Mouse (Mus musculus) liver, embryonic 12.5 days (tissue): ENCODE measurements around the gene Tmtc1. TPM values are rescaled to one million over a fixed set of nuclear protein-coding genes. Genes with fewer than 3 reads are reported as not detected.

Experiments used
- ATAC-seq: fragments of 200-750 bp; cut with Nextera tagmentation; 2 replicates; pipeline ENCODE4 v1.8.0; 2017; ENCODE audit warnings: moderate number of reproducible peaks, mild to moderate bottlenecking, moderate library complexity
- H3K27ac ChIP-seq: fragments of 300-500 bp; sonication (generic); 2 replicates; pipeline ENCODE4 v1.5.1; 2016; ENCODE audit warnings: mild to moderate bottlenecking
- H3K27me3 ChIP-seq: fragments of 300-500 bp; sonication (generic); replicated peaks from 2 replicates; pipeline ENCODE4 v1.6.1; 2016; ENCODE audit warnings: mild to moderate bottlenecking, moderate library complexity
- H3K36me3 ChIP-seq: fragments of 300-500 bp; sonication (generic); 2 replicates; pipeline ENCODE4 v1.6.1; 2016; ENCODE audit warnings: mild to moderate bottlenecking, moderate library complexity
- H3K4me1 ChIP-seq: fragments of 300-500 bp; sonication (generic); 2 replicates; pipeline ENCODE4 v1.6.1; 2016
- H3K4me2 ChIP-seq: fragments of 300-500 bp; sonication (generic); 2 replicates; pipeline ENCODE4 v1.6.1; 2016; ENCODE audit warnings: mild to moderate bottlenecking, moderate library complexity
- H3K4me3 ChIP-seq: fragments of 300-500 bp; sonication (generic); 2 replicates; pipeline ENCODE4 v1.5.1; 2016; ENCODE audit warnings: mild to moderate bottlenecking, moderate library complexity
- H3K9ac ChIP-seq: fragments of 300-500 bp; sonication (generic); 2 replicates; pipeline ENCODE4 v1.6.1; 2016; ENCODE audit warnings: mild to moderate bottlenecking, moderate library complexity
- H3K9me3 ChIP-seq: fragments of 300-500 bp; sonication (generic); replicated peaks from 2 replicates; pipeline ENCODE4 v1.6.1; 2016; ENCODE audit warnings: mild to moderate bottlenecking, moderate library complexity
- WGBS: fragments of 180-500 bp; shearing (Covaris S2); methylation state at CpG from one replicate; pipeline ENCODE4 v1.1.7; 2016; ENCODE audit not compliant: insufficient replicate concordance; 5-methylcytosine and 5-hydroxymethylcytosine counted together
- polyA plus RNA-seq: library from polyadenylated mRNA; unstranded; fragments of >200 nt; fragmentation: Nextera tagmentation; extraction: Ambion mirVana; gene quantifications from 2 replicates; pipeline ENCODE4 v1.2.1, GENCODE M21; 2016

Gene Tmtc1
- polyA plus RNA-seq: 0.26 and 0.36 TPM in 2 replicates

DNA sequence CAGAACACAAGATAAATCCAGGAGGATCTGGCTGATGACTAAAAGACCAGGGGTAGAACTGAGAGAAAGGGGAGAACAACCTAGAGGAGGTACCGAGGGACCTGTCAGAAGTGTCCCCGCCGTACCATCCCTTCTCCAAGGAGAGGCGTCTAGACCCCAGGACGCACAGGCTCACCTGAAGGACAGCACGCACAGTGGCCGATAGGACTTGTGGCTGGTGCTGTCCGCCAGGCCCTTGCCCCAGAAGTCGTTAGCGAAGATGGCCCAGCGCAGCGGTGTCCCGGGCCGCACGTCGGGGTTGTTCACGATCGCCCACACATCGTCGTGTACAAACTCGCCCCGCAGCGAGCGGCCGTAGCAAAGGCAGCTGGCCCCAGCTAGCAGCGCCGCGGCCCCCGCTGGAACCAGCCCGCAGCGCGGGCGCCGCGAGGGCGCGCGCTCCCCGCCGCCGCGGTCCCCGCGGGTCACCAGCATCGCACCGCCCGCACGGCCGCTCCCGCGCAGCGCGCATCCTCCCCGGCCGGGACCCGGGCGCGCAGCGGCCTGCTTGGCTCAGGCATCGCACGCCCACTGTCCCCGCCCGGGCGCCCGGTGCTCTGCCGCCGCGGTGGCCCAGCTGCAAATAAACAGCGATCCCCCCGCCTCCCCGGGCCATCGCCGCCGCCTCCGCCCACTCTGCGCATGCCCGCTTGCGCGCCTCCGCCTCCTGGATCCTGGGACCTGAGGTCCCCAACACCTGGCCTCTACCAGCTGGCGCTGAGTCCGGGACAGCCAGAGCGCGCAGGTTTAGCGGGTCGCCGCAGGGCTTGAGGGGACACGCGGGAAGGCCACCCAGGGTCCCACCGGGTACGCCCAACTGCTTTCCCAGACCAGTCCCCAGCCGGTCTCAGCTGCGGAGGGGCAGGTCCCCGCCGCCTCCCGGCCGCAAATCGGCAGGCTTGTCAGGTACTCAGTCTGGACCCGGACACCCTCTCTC lies at the start of gene Tmtc1:
Tmtc1 (minus strand) TSS at position 664 of the 976 bp plus-strand sequence.
- 1% methylated on average over 99 of the region's 99 CpGs for WGBS
- H3K9ac ChIP-seq: 0 out of 2 replicates have a peak within 1 kb of the TSS, but pooled peaks have one; percentile 18
- H3K27me3 ChIP-seq: peaks cover 77% of the 10 kb centered on the region
- no peaks in the 10 kb centered on the region for H3K36me3 ChIP-seq
- peaks cover 24% of the 10 kb centered on the region for H3K4me1 ChIP-seq
- peak within 1 kb of the TSS; percentile 81 for H3K4me2 ChIP-seq
- H3K4me3 ChIP-seq: peak within 1 kb of the TSS; percentile 62
- H3K27ac ChIP-seq: no peak within 1 kb of the TSS
- peak; percentile 70 for ATAC-seq
- H3K9me3 ChIP-seq: no peaks in the 10 kb centered on the region

DNA sequence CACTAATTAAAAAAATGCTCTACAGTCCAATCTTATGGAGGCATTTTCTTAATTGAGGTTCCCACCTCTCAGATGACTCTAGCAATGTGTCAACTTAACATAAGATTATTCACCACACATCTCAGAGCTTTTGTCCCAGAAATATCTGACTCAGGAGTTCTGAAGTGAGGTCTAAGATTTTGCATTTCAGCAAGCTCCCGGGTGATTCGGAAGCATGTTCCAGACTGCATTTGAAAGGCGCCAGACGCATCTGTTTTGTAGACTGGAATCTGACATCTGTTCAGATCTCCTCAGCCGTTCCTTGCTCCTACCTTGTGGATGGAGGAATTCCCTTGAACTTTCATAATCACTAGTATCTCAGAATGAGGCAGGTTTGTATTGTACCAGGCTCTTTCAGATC lies 47.7 kb upstream of the Tmtc1 start:
- Histone ChIP-seq H3K4me2 (no peak overlapping the region), H3K4me1 (no peaks in the 10 kb centered on the region), H3K27me3 (peaks cover 11% of the 10 kb centered on the region; the same call in 1 of the 2 replicates), H3K4me3 (no peak overlapping the region), H3K9me3 (no peaks in the 10 kb centered on the region), H3K9ac (no peak overlapping the region), H3K27ac (no peak overlapping the region), H3K36me3 (no peaks in the 10 kb centered on the region)
- WGBS: 80% methylated on average over 5 of the region's 5 CpGs
- no peak for ATAC-seq

DNA sequence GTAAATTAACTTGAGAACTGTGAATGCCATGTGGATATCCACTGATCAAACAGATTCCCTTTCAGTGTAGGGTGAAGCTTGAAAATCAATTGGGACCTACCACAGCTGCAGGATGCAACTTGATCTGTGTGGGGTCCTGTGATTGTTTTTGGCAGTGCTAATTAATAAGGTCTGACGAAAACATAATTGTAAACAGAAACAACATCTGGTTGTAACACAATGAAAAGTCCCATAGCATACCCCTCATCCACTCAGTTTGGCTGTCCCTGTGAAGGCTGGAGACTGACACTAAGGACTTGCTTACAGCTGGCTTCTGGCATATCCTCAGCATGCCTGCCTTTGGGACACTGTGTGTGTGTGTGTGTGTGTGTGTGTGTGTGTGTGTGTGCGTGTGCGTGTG lies 42.6 kb upstream of the Tmtc1 start:
- 64% methylated on average over 2 of the region's 3 CpGs for WGBS
- H3K4me3 ChIP-seq: no peak overlapping the region
- H3K27ac ChIP-seq: no peak overlapping the region
- H3K4me1 ChIP-seq: no peaks in the 10 kb centered on the region
- H3K36me3 ChIP-seq: no peaks in the 10 kb centered on the region
- H3K4me2 ChIP-seq: no peak overlapping the region
- ATAC-seq: no peak
- peaks cover 9% of the 10 kb centered on the region; the same call in 1 of the 2 replicates for H3K27me3 ChIP-seq
- H3K9ac ChIP-seq: no peak overlapping the region
- H3K9me3 ChIP-seq: no peaks in the 10 kb centered on the region

DNA sequence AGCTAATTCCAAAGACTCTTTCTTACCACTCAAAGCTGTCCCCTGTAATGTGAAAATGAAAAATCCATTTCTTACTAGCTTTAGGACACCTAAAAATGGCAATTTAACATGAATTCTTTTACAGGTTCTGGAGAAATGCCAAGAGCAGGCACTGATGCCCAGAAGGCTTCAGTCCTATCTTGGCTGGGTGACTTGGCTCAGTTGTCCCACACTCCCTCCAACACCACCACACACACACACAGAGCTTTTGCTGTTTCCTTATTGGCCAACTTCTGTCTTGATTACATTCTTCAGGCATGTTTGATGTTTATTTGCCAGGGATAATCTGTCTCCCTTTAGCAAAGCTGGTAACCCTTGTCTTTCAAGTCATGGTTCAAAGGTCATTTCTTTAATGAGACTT lies 37.7 kb upstream of the Tmtc1 start:
- Histone ChIP-seq H3K36me3 (no peaks in the 10 kb centered on the region), H3K9ac (0 out of 2 replicates have a peak overlapping the region, but pooled peaks have one; percentile 2), H3K4me3 (no peak overlapping the region), H3K27ac (no peak overlapping the region), H3K9me3 (no peaks in the 10 kb centered on the region), H3K4me1 (no peaks in the 10 kb centered on the region), H3K4me2 (no peak overlapping the region), H3K27me3 (peaks cover 9% of the 10 kb centered on the region; the same call in 1 of the 2 replicates)
- no peak for ATAC-seq

DNA sequence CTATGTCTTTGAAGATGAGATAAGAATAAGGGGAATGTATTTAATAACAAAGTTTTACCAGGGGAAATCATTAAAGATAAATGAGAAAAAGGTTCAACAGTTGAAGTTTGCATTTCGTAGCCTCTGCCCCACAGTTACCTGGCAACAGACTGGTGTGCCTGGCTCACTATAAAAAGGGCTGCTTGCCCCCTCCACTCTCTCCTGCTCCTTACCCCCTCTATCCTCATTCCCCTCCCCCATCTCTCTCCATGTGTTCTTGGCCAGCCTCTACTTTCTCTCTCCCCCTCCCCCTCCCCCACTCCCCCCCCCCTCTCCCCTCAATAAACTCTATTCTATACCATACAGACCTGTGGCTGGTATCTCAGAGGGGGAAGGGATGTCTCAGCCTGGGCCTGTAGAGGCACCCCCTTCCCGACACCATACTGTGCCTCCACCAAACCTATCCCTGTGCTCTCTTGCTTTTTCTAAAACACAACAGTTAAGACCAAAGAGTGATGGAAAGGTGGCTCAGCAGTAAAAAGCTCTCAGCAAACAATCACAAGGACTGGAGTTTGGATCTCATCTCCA lies 35.6 kb upstream of the Tmtc1 start:
- no peak overlapping the region for H3K4me3 ChIP-seq
- WGBS: 59% methylated on average over 2 of the region's 2 CpGs
- no peak overlapping the region for H3K27ac ChIP-seq
- no peak for ATAC-seq
- H3K36me3 ChIP-seq: no peaks in the 10 kb centered on the region
- no peaks in the 10 kb centered on the region; the same call in 1 of the 2 replicates for H3K27me3 ChIP-seq
- no peak overlapping the region for H3K9ac ChIP-seq
- no peak overlapping the region for H3K4me2 ChIP-seq
- H3K9me3 ChIP-seq: no peaks in the 10 kb centered on the region
- H3K4me1 ChIP-seq: no peaks in the 10 kb centered on the region

DNA sequence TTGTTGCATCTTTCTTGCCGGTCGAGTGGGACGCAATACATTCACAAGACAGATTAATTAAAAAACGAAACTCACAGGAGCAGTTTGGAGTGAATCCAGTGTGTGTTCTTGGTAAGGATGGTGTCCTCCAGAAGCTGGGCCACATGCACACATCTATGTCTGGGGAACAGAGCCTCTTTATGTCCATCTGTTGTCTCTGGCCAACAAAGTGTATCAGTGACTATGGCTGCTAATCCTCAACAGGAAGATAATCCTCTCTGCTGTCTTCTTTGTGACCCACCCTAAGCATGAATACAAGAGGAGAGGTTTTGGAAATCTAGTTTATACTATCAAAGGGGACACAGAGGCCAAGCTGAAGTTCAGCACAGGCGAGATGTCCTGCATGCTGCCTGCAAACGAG lies 34.2 kb upstream of the Tmtc1 start:
- Histone ChIP-seq H3K27me3 (no peaks in the 10 kb centered on the region), H3K9ac (no peak overlapping the region), H3K36me3 (no peaks in the 10 kb centered on the region), H3K4me3 (no peak overlapping the region), H3K4me2 (no peak overlapping the region), H3K27ac (no peak overlapping the region), H3K4me1 (no peaks in the 10 kb centered on the region), H3K9me3 (no peaks in the 10 kb centered on the region)
- ATAC-seq: no peak
- 70% methylated on average over 6 of the region's 6 CpGs for WGBS

DNA sequence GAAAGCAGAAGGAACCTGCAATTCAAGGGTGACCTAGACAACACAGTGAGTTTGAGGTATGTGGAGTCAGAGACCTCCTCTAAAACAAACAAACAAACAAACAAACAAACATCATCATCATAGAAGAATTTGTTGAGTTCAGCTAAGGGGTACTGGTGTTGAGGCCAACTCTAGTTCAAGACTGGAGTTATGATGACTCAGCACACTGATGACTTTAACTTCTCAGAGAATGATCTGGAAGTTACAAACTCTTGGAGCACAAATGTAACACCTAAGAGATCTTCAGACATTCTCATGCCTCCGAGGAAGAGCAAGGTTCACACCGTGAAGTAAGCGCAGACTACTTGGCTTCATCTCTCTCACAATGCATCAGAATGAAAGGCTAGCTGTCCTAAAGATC lies 28.1 kb upstream of the Tmtc1 start:
- H3K9me3 ChIP-seq: no peaks in the 10 kb centered on the region
- 0 out of 2 replicates have a peak, but pooled peaks cover 5% of the 10 kb centered on the region for H3K27me3 ChIP-seq
- no peak overlapping the region for H3K27ac ChIP-seq
- H3K9ac ChIP-seq: no peak overlapping the region
- H3K4me3 ChIP-seq: no peak overlapping the region
- no peaks in the 10 kb centered on the region for H3K36me3 ChIP-seq
- H3K4me2 ChIP-seq: no peak overlapping the region
- 73% methylated on average over 3 of the region's 3 CpGs for WGBS
- ATAC-seq: no peak
- H3K4me1 ChIP-seq: no peaks in the 10 kb centered on the region

DNA sequence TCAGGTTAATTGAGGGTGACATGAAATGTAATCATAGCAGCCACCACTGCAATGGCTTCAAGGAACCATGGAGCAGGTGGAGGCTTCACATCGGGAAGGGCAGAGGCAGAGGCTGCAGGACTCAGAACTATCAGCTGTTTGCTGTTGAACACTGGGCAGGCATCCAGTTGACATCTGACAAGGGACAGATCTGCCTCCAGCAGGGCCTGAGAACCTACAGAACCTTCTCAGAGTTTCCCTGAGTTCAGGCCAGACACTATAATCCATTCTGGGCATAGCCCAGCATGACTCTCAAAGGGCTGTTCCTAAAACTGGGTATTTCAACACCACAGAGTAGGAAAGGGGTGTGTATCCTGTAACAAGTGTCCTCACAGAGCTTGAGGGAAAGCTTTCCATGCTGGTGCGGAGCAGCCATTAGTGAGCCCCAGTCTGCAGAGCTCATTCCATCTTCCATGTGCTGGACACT lies 23.8 kb upstream of the Tmtc1 start:
- no peak overlapping the region for H3K9ac ChIP-seq
- 48% methylated on average over 2 of the region's 2 CpGs for WGBS
- H3K4me2 ChIP-seq: no peak overlapping the region
- H3K4me1 ChIP-seq: no peaks in the 10 kb centered on the region
- 0 out of 2 replicates have a peak, but pooled peaks cover 6% of the 10 kb centered on the region for H3K27me3 ChIP-seq
- H3K27ac ChIP-seq: no peak overlapping the region
- no peaks in the 10 kb centered on the region for H3K36me3 ChIP-seq
- H3K4me3 ChIP-seq: no peak overlapping the region
- no peak for ATAC-seq
- no peaks in the 10 kb centered on the region for H3K9me3 ChIP-seq

DNA sequence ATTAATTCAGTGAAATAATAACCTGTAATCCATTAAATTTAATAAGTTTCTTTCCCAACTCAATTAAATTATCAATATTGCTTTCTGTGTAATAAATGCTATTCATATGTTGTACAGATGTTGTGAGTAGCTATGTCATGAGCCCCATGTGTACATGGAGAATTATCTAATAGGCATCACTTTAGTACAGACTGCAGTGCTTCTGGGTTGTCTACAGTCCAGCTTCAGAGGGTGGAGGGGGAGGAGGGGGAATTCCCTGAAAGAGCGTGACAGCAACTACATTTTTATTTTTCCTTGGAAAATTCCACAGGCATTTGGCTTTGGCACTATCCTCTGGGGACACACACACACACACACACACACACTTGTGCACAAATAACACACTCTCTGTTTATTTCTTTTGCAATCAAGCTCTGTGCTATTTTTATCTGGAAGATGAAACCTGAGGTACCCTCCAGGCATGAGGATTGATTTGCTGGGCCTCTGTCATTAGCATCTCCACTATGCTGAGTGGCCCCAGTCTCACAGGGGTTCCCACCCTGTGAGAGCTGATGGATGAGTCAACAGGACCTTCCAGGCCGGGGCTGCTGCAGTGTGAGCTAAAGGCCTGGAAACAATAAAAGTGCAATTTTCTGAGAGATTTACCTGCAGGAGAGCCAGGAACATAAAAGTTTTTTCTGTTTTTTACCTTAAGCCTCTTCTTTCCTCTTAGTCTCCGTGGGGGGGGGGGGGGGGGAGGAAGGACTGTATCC lies 23.2 kb upstream of the Tmtc1 start:
- 41% methylated on average over 3 of the region's 3 CpGs for WGBS

DNA sequence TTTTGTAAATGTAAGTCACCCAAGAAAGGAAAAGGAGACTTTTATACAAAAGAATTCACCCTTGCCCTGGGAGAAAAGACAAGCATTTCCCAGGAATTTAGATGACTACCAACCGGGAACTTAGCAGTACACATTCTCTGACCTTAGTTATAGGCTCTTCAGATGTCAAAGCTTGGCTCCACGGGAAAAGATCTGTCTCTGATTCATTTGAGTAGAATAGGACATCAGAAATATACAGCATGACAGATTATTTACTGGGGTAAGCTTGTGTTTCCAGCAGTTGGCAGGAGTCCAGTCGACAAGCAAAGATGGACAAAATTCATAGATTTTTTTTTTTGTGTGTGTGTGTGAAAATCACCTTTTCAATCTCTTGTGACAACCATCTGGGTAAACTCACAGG lies 15.4 kb upstream of the Tmtc1 start:
- WGBS: 63% methylated on average over 3 of the region's 3 CpGs
- Histone ChIP-seq H3K36me3 (no peaks in the 10 kb centered on the region), H3K27me3 (0 out of 2 replicates have a peak, but pooled peaks cover 3% of the 10 kb centered on the region), H3K9me3 (peaks cover 9% of the 10 kb centered on the region; the same call in 1 of the 2 replicates), H3K4me1 (no peaks in the 10 kb centered on the region), H3K27ac (no peak overlapping the region), H3K4me2 (no peak overlapping the region), H3K9ac (no peak overlapping the region), H3K4me3 (no peak overlapping the region)
- ATAC-seq: no peak

More for the DNA sequence above, 23.2 kb upstream of the Tmtc1 start:
- no peak overlapping the region for H3K9ac ChIP-seq
- H3K4me1 ChIP-seq: no peaks in the 10 kb centered on the region
- no peak overlapping the region for H3K4me3 ChIP-seq
- H3K9me3 ChIP-seq: no peaks in the 10 kb centered on the region
- ATAC-seq: no peak
- H3K4me2 ChIP-seq: no peak overlapping the region
- no peak overlapping the region for H3K27ac ChIP-seq
- H3K27me3 ChIP-seq: 0 out of 2 replicates have a peak, but pooled peaks cover 6% of the 10 kb centered on the region
- no peaks in the 10 kb centered on the region for H3K36me3 ChIP-seq

DNA sequence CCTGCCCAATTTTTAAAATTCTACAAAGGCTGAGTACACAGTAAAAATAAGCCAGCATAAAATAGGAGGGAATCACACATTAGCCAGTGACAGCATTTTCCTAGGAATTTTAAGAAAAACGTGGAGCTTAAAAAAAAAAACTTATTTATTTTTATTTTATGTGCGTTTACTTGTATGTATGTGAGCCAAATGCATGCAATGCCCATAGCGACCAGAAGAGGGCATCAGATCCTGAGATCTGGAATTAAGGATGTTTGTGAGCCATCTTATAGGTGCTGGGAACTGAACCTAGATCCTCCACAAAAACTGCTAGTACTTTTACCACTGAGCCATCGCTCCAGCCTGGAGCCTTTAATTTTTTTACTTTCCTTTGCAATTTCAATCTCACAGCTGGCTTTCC lies 11.3 kb upstream of the Tmtc1 start:
- ATAC-seq: no peak
- Histone ChIP-seq H3K4me3 (no peak overlapping the region), H3K4me2 (no peak overlapping the region), H3K27me3 (0 out of 2 replicates have a peak, but pooled peaks cover 9% of the 10 kb centered on the region), H3K36me3 (no peaks in the 10 kb centered on the region), H3K9ac (no peak overlapping the region), H3K4me1 (no peaks in the 10 kb centered on the region), H3K27ac (no peak overlapping the region), H3K9me3 (peaks cover 9% of the 10 kb centered on the region; the same call in 1 of the 2 replicates)
- 52% methylated on average over 4 of the region's 4 CpGs for WGBS
